Mouse (Mus musculus) brain, embryonic 14.5 days (tissue): Measurements from ENCODE around the gene Tmem81.

ENCODE experiments used
- CTCF ChIP-seq: fragments of 200-500 bp; IDR thresholded peaks from 2 replicates; pipeline ENCODE4 v1.5.1; 2012; ENCODE audit warnings: inconsistent platforms, mild to moderate bottlenecking, moderate library complexity, borderline replicate concordance; ENCODE audit not compliant: insufficient read depth, insufficient read length; ENCODE audit errors: extremely low read depth
- POLR2A ChIP-seq: fragments of 200-500 bp; IDR thresholded peaks from 2 replicates; pipeline ENCODE4 v1.6.1; 2012; ENCODE audit warnings: mild to moderate bottlenecking, inconsistent platforms, borderline replicate concordance; ENCODE audit not compliant: poor library complexity, insufficient read depth, insufficient read length, severe bottlenecking; ENCODE audit errors: extremely low read depth

DNA sequence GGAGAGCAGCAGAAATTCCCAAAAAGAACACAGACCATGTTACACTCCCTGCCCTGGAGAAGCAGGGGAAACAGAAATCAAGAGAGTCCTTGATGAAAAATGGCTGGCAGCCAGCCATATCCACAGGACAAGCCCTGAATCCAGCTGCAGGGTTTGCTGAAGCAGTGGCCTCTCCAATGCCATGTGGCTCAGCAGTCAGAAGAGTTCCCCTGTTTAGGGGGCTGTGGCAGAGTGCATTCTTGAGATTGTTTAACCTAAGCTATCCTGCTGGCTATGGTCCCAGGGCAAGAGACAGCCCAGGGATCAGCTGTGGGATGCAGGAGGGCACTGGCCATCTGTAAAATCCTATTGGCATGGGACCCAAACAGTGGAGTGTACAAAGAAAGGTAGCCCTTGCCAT is 37.1 kb upstream of the Tmem81 start:
- TF ChIP-seq CTCF, result no peak
- no peak for TF ChIP-seq POLR2A
